Mouse (Mus musculus) CH12F3 (cell line): ENCODE data around the gene Arhgap33.

Experiments
- in situ Hi-C: fragments of 300-500 bp; cut with MboI; formaldehyde crosslinking; loops from 2 replicates; pipeline ENCODE4 v1.14.3; 2020; ENCODE audit warnings: low sequenced_read_pairs

The Arhgap33 gene

DNA sequence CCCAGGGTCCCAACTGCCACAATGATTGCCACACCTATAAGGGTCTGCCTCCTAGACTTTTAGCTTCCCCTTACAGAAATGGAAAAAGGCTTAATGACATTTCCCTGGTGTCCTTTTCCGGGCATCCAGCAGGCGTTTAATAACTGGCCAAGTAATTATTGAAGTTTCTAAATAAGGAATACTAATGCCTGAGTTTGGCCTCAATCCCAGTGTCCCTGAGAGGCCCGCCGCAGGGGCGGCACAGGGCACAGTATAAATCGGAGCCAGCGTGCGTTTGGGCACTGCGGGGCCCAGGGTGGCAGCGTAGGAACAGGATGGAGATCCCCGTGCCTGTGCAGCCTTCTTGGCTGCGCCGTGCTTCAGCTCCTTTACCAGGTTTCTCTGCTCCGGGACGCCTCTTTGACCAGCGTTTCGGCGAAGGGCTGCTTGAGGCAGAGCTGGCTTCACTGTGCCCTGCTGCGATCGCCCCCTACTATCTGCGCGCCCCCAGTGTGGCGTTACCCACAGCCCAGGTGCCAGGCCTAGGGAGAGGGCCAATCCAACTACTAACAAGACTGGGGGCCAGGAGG, 18.2 kb upstream of the Arhgap33 start:
- in situ Hi-C loops: no loop called here

- in situ Hi-C loops: no loop called here
Measured at GRCm38 (mm10) chr7:30552102-30553020, 17.5 kb upstream of the Arhgap33 start, which contains the start of the genes Hspb6 and Proser3. TSS of gene Hspb6 (plus strand) at chr7:30552178. TSS of gene Proser3 (minus strand) at chr7:30552299.

DNA sequence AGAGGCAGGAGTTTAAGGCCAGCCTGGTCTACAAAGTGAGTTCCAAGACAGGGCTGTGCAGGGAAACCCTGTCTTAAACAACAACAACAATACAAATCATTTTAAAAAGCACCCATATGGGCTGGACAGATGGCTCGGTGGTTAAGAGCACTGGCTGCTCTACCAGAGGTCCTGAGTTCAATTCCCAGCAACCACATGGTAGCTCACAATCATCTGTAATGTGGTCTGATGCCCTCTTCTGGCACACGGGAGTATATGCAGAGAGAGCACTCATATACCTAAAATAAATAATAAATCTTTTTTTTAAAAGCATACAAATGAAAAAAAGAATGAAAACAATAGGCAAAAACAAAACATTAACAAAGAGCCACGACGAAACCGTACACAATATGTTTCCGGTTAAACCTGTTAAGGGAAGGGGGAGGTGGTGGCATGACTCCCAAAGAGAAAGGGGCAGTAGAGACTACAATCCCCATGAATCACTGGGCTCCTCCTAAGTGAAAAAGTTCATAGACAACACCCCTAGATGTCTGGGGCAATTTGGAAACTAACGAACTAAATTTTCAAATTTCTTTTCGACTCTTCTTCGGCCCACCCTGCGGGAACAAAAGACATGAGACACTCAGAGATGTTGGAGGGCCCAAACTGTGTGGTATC, 16.7 kb upstream of the Arhgap33 start:
- in situ Hi-C loops: no loop called here

DNA sequence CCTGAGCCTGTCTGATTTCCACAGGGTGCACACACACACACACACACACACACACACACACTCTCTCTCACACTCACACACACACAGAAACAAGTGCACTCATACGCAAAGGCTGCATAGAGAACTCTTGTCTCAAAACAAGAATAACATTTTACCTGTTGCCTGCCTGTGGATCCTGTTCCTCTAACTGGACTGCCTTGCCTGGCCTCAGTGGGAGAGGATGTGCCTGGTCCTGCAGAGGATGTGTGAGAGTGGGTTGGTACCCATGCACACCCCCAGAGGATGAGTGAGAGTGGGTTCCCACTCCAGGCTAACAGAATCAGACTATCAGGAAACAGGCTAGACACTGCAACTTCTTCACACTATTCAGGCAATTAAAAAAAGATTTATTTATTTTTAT, 15.7 kb upstream of the Arhgap33 start:
- in situ Hi-C loops: no loop called here

DNA sequence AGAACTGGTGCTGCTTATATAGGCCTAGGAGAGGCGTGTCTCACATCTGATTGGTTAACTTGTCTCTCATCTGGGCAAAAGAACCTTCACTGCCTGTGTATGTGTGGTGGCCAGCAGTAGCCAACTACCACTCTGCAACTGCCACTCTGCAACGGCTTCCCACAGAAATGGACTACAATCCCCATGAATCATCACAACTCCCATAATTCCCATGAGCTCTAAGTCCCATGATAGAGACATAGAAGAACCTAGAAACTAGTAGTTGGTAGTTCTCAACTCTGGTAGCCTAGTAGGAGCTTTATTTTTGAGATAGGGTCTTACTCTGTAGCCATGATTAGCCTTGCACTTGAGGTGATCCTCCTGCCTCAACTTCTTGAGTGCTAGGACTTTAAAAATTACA, 15.0 kb upstream of the Arhgap33 start:
- in situ Hi-C loops: no loop called here

GRCm38 (mm10) chr7:30544327-30544726, 9.5 kb upstream of the Arhgap33 start:
- in situ Hi-C loops: no loop called here

- in situ Hi-C loops: no loop called here
Measured at GRCm38 (mm10) chr7:30540572-30540971, 5.7 kb upstream of the Arhgap33 start.

DNA sequence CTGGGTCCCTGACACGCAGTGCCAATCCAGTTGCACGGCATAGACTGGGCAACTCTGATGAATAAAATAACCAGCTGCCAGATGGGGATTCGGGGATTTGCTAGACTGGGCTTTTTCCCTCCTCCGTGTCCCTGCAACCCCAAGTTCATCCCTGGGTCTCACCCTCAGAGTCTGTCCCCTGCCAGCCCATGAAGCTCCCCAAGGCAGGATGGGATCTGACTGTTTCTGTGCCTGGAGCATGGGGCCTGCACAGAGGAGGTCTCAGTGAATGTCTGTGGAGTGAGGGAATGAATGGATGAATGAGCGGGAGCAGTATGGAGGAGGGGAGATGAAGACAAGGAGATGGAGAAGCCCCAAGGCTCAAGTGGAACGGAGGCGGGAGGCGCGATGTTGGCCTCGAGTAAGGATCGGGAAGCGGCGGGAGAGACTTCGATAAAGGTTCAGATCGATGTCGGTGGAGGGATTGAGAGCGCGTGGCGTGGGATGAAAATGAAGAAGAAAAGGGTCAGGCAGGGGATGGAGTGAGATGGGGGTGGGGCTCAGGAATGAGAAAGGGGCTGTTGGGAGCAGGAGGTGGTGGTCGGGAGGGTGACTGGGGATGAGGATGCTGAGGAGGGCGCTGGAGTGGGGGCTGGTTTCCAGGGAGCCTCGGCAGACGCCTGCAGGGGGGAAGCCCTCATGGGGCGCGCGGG, 773 bp downstream of the Arhgap33 start:
- in situ Hi-C loops: no loop called here

DNA sequence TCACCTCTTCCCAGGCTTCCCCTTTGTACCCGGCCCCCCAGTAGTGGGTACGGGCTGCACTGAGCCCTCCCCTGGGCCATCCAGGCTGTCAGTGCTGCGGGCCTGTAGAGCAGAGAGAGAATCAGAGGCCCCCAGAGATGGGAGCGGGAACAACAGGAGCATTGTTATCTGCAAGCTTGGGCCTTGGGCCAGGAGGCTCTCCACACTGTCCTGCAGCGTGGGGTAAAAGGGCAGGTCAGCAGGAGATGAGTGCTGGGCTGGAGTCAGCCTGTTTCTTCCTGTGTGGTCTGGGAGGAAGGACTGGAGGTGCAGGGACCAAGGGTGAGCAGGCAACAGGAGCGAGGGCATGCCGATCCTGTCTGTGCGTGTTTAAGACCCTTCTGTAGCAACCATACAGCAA, 1.9 kb downstream of the Arhgap33 start:
- in situ Hi-C loops: no loop called here

- in situ Hi-C loops: no loop called here
Measured at GRCm38 (mm10) chr7:30531291-30531815, 3.5 kb downstream of the Arhgap33 start.

DNA sequence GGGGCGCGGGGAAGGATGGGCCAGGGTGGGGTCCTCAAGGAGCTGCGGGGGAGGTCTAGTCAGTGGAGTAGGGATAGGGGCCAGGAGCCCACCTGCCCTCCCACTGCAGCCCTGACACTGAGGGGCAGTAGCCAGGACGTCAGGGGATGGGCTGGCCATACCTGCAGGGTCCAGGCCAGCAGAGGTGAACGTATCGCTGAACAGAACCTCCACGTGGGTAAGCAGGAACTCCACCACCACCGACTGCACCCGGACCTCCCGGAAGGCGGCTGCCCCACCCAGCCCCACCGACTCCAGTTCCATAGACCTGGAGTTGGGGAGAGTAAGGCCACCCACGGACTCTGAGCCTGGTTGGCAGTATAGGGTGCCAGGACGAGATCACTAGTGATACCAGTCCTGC, 7.9 kb downstream of the Arhgap33 start:
- in situ Hi-C loops: no loop called here

- in situ Hi-C loops: no loop called here
Measured at GRCm38 (mm10) chr7:30526399-30526798, 8.5 kb downstream of the Arhgap33 start.

- in situ Hi-C loops: no loop called here
Measured at GRCm38 (mm10) chr7:30525954-30526353, 8.9 kb downstream of the Arhgap33 start.

DNA sequence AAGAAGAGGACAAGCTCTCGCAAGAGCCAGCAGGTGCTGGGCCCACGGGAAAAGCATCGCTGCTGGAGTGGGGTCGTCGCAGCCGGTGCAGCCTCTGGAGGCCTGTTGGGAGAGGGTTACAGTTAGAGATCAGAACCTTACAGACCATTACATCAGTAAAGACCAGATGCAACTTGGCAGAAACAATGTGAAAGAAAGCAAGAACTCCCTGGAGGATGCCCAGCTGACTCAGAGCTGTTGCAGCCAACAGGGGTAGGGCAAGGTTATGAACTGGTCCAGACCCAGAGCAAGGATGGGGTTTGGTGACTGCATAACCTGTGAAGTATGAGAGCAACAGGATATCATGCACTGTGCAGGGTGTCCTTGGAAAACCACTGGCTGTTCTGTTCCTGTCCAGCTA, 10.4 kb downstream of the Arhgap33 start:
- in situ Hi-C loops: no loop called here

GRCm38 (mm10) chr7:30522871-30523270, 12.0 kb downstream of the Arhgap33 start:
- in situ Hi-C loops: no loop called here

DNA sequence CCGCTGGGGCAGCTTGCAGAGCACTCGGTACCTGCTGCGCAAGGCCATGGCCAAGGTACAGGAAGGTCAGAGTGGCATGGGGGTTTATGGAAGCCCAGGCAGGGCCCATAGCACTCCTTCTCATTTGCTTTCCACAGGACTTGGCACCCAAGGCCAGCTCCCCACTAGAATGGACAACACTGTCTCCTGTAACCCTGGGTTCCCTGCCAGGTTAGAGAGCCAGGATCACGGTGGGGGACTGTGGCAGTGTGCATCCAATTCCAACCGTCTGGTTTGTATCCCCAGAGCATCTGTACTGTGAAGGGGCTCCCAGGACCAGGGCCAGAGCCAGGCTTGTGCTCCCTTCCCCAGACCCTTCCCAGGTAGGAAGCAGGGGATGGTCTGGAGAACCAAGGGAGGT, 14.0 kb downstream of the Arhgap33 start:
- in situ Hi-C loops: no loop called here

DNA sequence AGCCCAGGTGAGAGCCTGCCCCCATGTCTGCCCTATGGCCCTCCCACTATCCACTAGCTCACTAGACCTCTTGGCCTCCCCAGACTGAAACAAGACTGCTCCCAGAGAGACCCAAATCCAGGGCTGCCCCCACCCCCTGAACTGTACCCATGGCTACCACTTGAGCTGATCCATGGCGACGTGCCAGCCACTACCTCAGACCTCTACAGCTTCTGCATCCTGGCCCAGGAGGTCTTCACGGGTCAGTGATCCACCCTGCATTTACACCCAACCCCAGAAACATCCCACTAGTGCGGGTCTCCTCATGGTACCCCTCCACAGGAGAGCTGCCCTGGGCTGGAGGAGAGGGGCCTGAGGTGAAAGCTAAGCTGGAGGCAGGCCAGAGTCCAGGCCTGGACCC, 14.5 kb downstream of the Arhgap33 start:
- in situ Hi-C loops: no loop called here

DNA sequence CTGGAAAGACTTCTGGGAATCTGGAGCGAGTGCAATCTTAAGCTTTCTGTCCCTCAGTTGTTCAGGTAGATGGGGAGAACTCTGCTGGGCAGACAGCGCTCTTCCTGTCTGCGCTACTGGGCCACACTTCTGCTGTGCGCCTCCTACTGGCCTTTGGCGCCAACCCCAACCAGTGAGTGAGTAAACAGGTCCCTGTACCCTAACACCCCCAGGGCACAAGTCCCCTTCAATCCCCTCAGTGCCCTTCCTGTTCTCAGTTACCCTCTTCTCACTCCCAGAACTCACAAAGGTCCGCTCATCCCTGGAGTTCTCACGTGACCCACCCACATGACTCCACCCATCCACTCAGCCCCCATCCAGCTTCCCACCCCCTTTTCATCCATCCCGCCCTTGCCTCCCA, 16.5 kb downstream of the Arhgap33 start:
- in situ Hi-C loops: no loop called here

DNA sequence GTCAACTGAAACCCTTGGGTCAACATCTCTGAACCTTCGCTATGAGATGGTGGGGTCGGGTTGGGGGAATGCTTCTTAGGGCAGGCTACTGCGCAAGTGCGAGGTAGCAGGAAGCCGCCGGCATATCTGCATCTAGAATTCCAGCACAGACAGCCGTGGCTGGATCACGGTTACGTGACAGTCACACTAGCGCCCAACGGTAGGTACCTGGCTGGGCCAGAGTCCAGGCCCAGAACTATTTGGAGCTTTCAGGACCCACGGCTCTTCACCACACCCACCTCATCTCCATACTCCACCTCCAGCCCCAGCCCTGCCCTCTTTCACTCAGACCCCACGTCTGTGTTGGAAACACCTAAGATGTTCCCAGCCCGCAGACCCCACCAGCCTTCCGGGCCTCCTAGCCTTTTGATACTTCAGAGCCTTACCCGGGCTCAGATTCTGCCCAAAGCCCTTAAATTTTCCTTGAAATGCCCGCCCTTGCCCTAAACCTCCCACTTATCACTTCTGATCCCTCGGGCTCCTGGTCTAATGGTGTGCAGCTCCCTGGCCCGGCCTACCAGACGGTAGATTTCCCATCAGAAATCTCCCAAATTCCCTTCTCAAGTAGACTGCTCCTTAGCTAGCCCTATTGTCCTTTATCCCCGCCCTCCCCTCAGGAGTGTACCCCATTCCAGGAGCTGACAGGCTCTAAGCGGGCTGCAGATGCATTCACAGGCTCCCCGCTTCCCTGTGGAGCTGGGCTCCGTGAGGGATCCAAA, 19.7 kb downstream of the Arhgap33 start:
- in situ Hi-C loops: no loop called here

DNA sequence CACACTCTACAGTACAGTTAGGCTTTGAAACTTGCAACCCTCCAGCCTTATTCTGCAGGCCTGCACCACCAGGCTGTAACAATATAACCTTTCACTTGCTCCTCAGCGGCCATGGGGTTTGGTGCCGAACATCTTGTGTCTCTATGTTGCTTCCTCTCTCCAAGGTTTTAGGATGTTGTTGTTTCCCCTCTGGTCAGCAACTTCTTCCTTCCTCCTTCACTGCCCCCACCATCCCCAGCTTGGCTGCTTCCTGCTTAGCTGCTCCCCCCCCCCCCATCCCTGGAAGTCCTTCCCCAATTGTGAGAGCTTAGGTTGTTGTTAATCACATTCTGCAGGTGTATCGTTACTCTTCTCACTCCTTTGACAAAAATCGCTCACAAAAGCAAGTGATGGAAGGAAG, 26.8 kb downstream of the Arhgap33 start:
- in situ Hi-C loops: no loop called here
